Mouse (Mus musculus): ENCODE data around the gene Pdzd2. TPM values are rescaled to one million over a fixed set of nuclear protein-coding genes. Genes with fewer than 3 reads are reported as not detected.

The Pdzd2 gene
- polyA plus RNA-seq, 1 experiment, result 125 TPM

DNA sequence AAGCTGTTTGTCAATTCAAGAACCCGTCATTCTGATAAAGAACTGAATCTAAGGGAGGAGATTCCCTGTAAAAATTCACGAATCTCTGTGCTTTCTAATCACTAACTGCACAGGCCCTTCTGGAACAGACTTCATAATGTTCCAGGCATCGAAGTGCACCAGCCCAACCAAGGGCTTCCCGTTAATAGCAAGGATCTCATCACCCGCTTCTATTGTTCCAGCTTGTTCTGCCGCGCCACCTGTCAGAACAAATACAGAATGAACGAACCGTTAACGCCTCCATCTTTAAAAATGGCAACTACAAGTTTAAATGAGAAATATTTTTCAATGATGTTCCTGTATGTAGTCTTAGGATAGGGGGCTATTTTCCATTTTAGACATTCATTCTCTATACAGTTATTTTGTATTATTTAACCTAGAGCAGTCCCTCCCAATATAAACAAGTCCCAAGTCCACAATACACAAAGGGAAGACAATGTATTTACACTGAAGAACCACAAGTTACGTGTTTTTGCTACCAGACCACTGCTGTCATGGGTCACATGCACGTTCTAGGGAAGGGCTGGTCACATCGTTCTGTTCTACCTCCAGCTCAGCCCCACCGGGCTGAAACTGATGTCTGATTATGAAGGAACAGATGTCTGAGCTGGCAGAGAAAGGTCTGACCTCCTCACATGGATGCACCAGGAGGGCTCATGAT lies 377.6 kb downstream of the Pdzd2 start:
- DNase-seq, result no peak
- Histone ChIP-seq H3K4me3 (replicated peaks; ENCODE audit: extremely low read depth, low read depth, low read length) (no peak overlapping the region), H3K4me1 (ENCODE audit: control insufficient read depth, insufficient read depth, low read length) (peaks cover 3% of the 10 kb centered on the region; the same call in 1 of the 2 replicates)
- TF ChIP-seq CTCF (IDR thresholded peaks at IDR 0.05; ENCODE audit: insufficient read depth, low read length), result no peak
- TF ChIP-seq POLR2A (IDR thresholded peaks at IDR 0.05; ENCODE audit: borderline replicate concordance, extremely low read depth, low read depth, low read length), result no peak
- WGBS, result 85% methylated on average over 14 of the region's 14 CpGs

DNA sequence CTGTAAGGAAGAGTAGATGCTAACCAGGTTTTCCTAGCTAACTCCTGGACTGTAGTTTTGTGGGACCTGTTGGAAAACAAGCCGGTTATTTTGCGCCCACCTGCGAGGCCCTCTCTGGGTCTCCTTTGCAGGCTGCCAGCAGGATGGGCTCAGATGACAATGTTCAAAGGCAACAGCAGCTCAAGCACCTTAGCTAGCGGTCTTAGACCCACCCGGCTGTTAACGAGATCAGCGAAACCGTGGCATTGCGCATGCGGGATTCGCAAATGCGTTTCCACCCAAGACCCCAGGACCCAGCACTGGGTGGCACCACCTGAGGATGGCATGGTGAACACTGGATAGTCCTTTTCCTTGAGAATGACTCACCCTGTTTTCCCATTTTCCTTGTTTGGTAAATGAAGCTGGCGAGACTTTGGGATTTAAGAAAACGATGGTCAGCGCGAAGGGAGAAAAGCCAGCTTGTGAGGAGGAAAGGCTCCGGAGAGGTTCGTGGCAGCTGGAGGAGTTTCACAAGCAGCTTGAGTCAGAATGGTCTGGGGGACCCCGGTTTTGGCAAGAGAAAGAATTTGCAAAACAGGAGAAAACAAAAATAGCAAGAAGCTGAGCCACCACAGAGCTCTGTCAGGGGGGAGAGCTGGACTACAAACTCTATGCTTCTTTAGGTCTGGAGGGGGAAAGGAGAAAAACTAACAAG lies 379.1 kb downstream of the Pdzd2 start:
- DNase-seq, result no peak
- WGBS, result 74% methylated on average over 19 of the region's 19 CpGs
- TF ChIP-seq POLR2A (IDR thresholded peaks at IDR 0.05; ENCODE audit: borderline replicate concordance, extremely low read depth, low read depth, low read length) (no peak), CTCF (IDR thresholded peaks at IDR 0.05; ENCODE audit: insufficient read depth, low read length) (no peak)

GRCm38 (mm10) chr15:12358384-12358783 lies 381.3 kb downstream of the Pdzd2 start:
- 86% methylated on average over 5 of the region's 5 CpGs for WGBS
- Histone ChIP-seq H3K4me1 (ENCODE audit: control insufficient read depth, insufficient read depth, low read length) (peaks cover 6% of the 10 kb centered on the region), H3K4me3 (replicated peaks; ENCODE audit: extremely low read depth, low read depth, low read length) (no peak overlapping the region)
- no peak for DNase-seq
- TF ChIP-seq POLR2A (IDR thresholded peaks at IDR 0.05; ENCODE audit: borderline replicate concordance, extremely low read depth, low read depth, low read length) (no peak), CTCF (IDR thresholded peaks at IDR 0.05; ENCODE audit: insufficient read depth, low read length) (no peak)

More for the DNA sequence above, 379.1 kb downstream of the Pdzd2 start:
- H3K4me1 ChIP-seq (ENCODE audit: control insufficient read depth, insufficient read depth, low read length), result peaks cover 3% of the 10 kb centered on the region; the same call in 1 of the 2 replicates
- no peak overlapping the region for H3K4me3 ChIP-seq (replicated peaks; ENCODE audit: extremely low read depth, low read depth, low read length)

DNA sequence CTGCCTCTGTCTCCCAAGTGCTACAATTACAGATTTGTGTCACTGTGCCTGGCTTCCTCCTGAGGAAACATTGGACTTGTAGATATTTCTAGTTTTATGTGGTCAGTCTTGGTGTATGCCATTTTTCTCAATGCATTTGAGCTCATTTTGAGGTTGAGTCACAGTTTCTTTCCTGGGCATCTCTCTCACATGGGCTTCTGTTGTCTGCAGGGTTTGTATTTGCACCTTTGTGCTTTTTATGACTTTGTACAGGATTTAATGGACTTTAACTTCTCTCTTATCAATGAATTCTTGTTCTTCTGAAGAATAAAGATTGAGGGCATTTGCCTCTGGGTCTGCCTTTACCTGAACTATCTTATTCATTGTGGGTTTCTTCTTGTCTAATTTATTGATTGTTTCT lies 382.3 kb downstream of the Pdzd2 start:
- DNase-seq, result no peak

DNA sequence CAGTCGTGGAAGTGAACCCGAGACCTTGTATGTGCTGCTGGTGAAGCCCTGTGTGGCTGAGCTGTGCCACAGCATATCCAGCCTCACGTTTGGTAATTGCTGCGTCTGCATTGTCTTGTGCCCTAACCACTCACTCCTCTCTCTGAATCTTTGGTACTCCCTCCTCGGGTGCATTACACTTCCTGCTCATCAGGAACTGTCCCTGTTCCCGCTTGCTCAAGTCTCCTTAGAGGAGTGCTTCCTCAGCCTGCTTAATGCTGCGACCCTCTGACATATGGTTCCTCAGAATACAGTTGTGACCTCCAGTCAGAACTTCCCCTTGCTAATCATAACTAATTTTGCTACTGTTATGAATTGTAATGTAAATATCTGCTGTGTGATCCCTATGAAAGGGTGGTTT lies 383.8 kb downstream of the Pdzd2 start:
- Histone ChIP-seq H3K4me3 (replicated peaks; ENCODE audit: extremely low read depth, low read depth, low read length) (no peak overlapping the region), H3K4me1 (ENCODE audit: control insufficient read depth, insufficient read depth, low read length) (peaks cover 6% of the 10 kb centered on the region)
- WGBS, result 56% methylated on average over 7 of the region's 7 CpGs
- TF ChIP-seq POLR2A (IDR thresholded peaks at IDR 0.05; ENCODE audit: borderline replicate concordance, extremely low read depth, low read depth, low read length) (no peak), CTCF (IDR thresholded peaks at IDR 0.05; ENCODE audit: insufficient read depth, low read length) (no peak)
- DNase-seq, result no peak

More for the DNA sequence above, 382.3 kb downstream of the Pdzd2 start:
- peaks cover 6% of the 10 kb centered on the region for H3K4me1 ChIP-seq (ENCODE audit: control insufficient read depth, insufficient read depth, low read length)
- H3K4me3 ChIP-seq (replicated peaks; ENCODE audit: extremely low read depth, low read depth, low read length), result no peak overlapping the region
- no peak for TF ChIP-seq POLR2A (IDR thresholded peaks at IDR 0.05; ENCODE audit: borderline replicate concordance, extremely low read depth, low read depth, low read length)
- no peak for TF ChIP-seq CTCF (IDR thresholded peaks at IDR 0.05; ENCODE audit: insufficient read depth, low read length)

- WGBS, result 64% methylated on average over 6 of the region's 6 CpGs
- no peak for TF ChIP-seq POLR2A (IDR thresholded peaks at IDR 0.05; ENCODE audit: borderline replicate concordance, extremely low read depth, low read depth, low read length)
- H3K4me1 ChIP-seq (ENCODE audit: control insufficient read depth, insufficient read depth, low read length), result peaks cover 6% of the 10 kb centered on the region
- no peak for DNase-seq
- H3K4me3 ChIP-seq (replicated peaks; ENCODE audit: extremely low read depth, low read depth, low read length), result no peak overlapping the region
These were observed 384.5 kb downstream of the Pdzd2 start for GRCm38 (mm10) chr15:12355261-12355660.

GRCm38 (mm10) chr15:12354281-12354810 lies 385.4 kb downstream of the Pdzd2 start:
- WGBS, result 81% methylated on average over 2 of the region's 2 CpGs
- no peak overlapping the region for H3K4me3 ChIP-seq (replicated peaks; ENCODE audit: extremely low read depth, low read depth, low read length)
- no peak for DNase-seq
- H3K4me1 ChIP-seq (ENCODE audit: control insufficient read depth, insufficient read depth, low read length), result peaks cover 6% of the 10 kb centered on the region
- no peak for TF ChIP-seq POLR2A (IDR thresholded peaks at IDR 0.05; ENCODE audit: borderline replicate concordance, extremely low read depth, low read depth, low read length)
- 0 out of 2 replicates have a peak, but pooled peaks have one; percentile 8 for TF ChIP-seq CTCF (IDR thresholded peaks at IDR 0.05; ENCODE audit: insufficient read depth, low read length)

GRCm38 (mm10) chr15:12351470-12351869 lies 388.3 kb downstream of the Pdzd2 start:
- 93% methylated on average over 7 of the region's 7 CpGs for WGBS
- Histone ChIP-seq H3K4me1 (ENCODE audit: control insufficient read depth, insufficient read depth, low read length) (peaks cover 6% of the 10 kb centered on the region), H3K4me3 (replicated peaks; ENCODE audit: extremely low read depth, low read depth, low read length) (no peak overlapping the region)
- TF ChIP-seq POLR2A (IDR thresholded peaks at IDR 0.05; ENCODE audit: borderline replicate concordance, extremely low read depth, low read depth, low read length), result no peak
- no peak for TF ChIP-seq CTCF (IDR thresholded peaks at IDR 0.05; ENCODE audit: insufficient read depth, low read length)
- DNase-seq, result no peak

GRCm38 (mm10) chr15:12349840-12350239 lies 389.9 kb downstream of the Pdzd2 start:
- no peak for TF ChIP-seq POLR2A (IDR thresholded peaks at IDR 0.05; ENCODE audit: borderline replicate concordance, extremely low read depth, low read depth, low read length)
- TF ChIP-seq CTCF (IDR thresholded peaks at IDR 0.05; ENCODE audit: insufficient read depth, low read length), result no peak
- 70% methylated on average over 5 of the region's 5 CpGs for WGBS
- no peak for DNase-seq

More at GRCm38 (mm10) chr15:12349840-12350239, 389.9 kb downstream of the Pdzd2 start:
- Histone ChIP-seq H3K4me3 (replicated peaks; ENCODE audit: extremely low read depth, low read depth, low read length) (no peak overlapping the region), H3K4me1 (ENCODE audit: control insufficient read depth, insufficient read depth, low read length) (peaks cover 3% of the 10 kb centered on the region)

All from lung, adult 2 months (tissue).